Mouse (Mus musculus) bone marrow, adult 2 months (tissue): ENCODE data around the gene Gm42906.

ENCODE experiments used
- CTCF ChIP-seq: fragments of 200-500 bp; IDR thresholded peaks from 2 replicates; pipeline ENCODE4 v1.5.1; 2011; ENCODE audit warnings: low read length, control low read depth; ENCODE audit not compliant: control insufficient read depth, insufficient read depth
- POLR2A ChIP-seq: fragments of 200-500 bp; IDR thresholded peaks from 2 replicates; pipeline ENCODE4 v1.6.1; 2011; ENCODE audit warnings: low read depth, mild to moderate bottlenecking, control low read depth, low read length, borderline replicate concordance; ENCODE audit not compliant: control insufficient read depth

GRCm38 (mm10) chr5:151020831-151021230 lies 407.1 kb downstream of the Gm42906 start:
- TF ChIP-seq POLR2A: no peak
- no peak for TF ChIP-seq CTCF
